Mouse (Mus musculus): ENCODE data around the gene Tmsb10. TPM values are rescaled to one million over a fixed set of nuclear protein-coding genes. Genes with fewer than 3 reads are reported as not detected.

Tmsb10 gene
- polyA plus RNA-seq, 1 experiment, result 494 TPM

DNA sequence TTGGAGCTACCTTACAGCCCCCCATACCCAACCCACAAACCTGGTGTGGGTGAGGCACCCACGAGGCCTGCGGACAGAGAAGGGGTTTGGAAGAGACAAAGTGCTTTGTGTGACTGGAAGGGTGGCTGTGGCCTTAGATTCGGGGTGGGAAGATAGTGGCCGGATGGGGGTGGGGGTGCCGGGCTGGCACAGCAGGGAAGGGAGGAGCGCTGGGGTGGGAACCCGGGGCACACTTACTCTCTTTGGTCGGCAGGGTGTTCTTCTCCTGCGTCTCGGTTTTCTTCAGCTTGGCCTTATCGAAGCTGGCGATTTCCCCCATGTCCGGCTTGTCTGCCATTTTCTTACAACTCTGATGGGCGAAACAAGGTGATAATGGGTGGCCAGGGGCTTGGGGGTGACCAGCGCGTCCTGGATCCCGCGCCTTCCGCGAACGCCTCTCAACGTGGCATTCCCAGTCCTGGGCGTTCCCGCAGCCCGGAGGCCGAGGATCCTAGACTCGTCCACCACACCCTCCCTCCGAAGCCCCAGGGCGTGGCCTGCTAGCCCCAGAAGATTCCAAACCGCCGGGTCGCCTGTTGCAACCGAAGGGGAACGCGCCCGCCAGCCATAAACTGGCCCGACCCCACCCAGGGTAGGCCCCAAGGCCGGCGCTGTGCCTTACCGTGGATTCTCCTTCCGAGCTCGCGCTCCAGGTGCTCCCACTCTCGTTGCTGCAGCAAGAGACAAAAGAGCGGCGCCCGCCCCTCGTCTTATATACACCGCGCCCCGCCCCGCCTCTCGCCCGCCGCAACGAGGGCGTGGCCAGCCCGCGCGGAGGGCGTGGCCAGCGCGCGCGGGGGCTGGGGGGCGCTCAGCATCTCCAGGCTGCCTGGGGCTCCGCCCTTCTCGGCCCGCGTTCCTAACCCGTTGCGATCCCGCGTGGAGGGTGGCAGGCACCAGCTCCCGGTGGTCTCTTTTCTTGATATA is 589 bp downstream of the Tmsb10 start:
- peaks cover 44% of the 10 kb centered on the region for H3K4me1 ChIP-seq
- peak overlapping the region; percentile 96 for H3K4me3 ChIP-seq (replicated peaks)
- TF ChIP-seq FLI1 (IDR thresholded peaks at IDR 0.05; ENCODE audit: low read length), result no peak
- no peak for TF ChIP-seq GATA1 (IDR thresholded peaks at IDR 0.05; ENCODE audit: borderline replicate concordance, low read length)
- H3K9me3 ChIP-seq, result no peaks in the 10 kb centered on the region
- peaks cover 6% of the 10 kb centered on the region for H3K27me3 ChIP-seq (replicated peaks)
- H3K36me3 ChIP-seq (replicated peaks; ENCODE audit: low read length), result no peaks in the 10 kb centered on the region

DNA sequence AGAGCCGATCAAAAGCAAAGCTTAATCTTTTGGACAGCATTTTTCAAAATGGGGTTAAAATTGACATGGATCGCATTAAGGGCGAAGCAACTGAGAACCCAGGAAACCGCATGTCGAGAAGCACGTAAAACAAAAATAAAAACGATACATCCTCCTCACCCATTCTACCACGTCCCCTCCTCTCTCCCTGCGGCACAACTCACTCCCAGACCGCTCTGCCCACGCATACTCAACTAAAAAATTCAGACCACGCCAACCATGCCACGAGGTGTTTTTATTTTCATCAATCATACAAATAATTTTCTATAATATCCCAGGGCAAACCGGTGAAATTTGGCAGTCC is 1.5 kb downstream of the Tmsb10 start:
- Histone ChIP-seq H3K36me3 (replicated peaks; ENCODE audit: low read length) (no peaks in the 10 kb centered on the region), H3K27me3 (replicated peaks) (peaks cover 6% of the 10 kb centered on the region), H3K9me3 (no peaks in the 10 kb centered on the region), H3K4me3 (replicated peaks) (peak overlapping the region; percentile 88), H3K4me1 (peaks cover 44% of the 10 kb centered on the region)
- TF ChIP-seq GATA1 (IDR thresholded peaks at IDR 0.05; ENCODE audit: borderline replicate concordance, low read length) (no peak), FLI1 (IDR thresholded peaks at IDR 0.05; ENCODE audit: low read length) (no peak)

DNA sequence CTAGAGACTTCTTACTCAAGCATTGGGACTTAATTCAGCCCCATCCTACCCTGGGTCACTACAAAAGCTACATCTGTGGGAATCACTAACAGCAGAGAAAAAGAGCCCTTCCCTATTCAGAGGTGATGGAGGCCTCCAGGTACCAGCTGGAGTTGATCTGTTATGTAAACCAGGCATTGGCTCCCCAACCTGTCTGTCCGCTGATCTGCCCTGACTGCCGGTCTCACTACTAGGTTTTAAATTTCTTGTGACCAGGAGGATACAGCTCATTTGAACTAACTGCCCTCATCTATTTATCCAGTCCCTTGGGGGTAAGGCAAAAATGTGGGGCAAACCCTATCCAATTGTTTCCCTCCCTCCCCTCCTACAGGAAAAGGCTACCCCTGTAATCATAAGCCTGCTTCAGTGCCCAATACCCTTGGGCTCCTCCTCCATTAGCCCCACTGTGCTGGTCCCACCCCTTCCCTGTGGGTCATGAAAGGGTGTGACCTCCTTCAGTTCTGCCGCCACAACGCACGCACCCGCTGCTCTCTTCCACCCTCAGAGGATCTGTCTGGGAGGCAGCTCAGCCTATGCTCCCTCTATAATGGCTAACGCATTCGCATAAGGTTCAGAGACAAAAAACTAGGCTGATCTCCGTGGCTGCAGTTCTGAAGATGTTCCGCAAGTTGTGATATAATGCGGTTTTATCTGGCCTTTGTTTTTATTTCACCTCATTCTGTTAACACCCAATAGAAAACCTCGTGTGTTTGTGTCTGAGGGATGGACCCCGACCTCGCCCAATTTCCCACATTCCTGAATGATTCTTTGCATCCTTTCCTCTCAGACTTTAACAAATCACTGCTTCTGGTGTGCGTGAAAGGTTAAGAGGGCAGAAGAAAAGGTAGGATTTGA is 2.1 kb downstream of the Tmsb10 start:
- H3K9me3 ChIP-seq, result no peaks in the 10 kb centered on the region
- H3K36me3 ChIP-seq (replicated peaks; ENCODE audit: low read length), result no peaks in the 10 kb centered on the region
- H3K27me3 ChIP-seq (replicated peaks), result peaks cover 6% of the 10 kb centered on the region
- TF ChIP-seq GATA1 (IDR thresholded peaks at IDR 0.05; ENCODE audit: borderline replicate concordance, low read length), result no peak
- TF ChIP-seq FLI1 (IDR thresholded peaks at IDR 0.05; ENCODE audit: low read length), result no peak
- H3K4me3 ChIP-seq (replicated peaks), result peak overlapping the region; percentile 88
- peaks cover 44% of the 10 kb centered on the region for H3K4me1 ChIP-seq

DNA sequence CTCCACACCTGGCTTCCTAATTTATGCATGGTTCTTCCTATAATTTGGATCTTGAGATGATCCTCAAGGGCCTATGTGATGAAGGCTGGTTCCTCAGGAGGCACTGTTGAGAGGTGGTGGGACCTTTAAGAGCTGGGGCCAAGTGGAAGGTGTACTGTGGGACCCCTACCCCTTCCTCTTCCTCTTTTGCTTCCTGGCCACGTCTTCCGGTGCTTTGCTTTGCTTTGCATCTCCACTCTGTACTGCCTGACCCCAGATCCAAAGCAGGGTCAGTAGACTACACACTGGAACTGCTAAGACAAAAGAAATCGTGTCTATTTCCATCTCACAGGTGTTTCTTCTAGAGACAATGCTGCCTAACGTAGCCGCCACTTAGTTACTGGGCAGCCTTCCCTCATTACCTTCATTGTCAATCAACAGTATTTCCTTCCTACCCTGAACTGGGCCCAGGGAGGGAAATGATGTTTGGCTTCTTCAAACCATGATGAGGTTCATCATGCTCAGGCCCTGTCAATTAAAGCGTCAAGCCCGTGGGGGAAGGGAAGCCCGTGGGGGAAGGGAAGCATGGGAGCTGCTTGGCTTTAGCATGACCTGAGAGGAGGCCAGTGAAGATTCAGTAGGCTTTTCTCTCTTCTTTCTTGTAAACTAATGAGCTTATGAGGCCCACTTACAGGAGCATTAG is 2.9 kb downstream of the Tmsb10 start:
- H3K4me3 ChIP-seq (replicated peaks), result no peak overlapping the region
- TF ChIP-seq GATA1 (IDR thresholded peaks at IDR 0.05; ENCODE audit: borderline replicate concordance, low read length) (no peak), FLI1 (IDR thresholded peaks at IDR 0.05; ENCODE audit: low read length) (no peak)

DNA sequence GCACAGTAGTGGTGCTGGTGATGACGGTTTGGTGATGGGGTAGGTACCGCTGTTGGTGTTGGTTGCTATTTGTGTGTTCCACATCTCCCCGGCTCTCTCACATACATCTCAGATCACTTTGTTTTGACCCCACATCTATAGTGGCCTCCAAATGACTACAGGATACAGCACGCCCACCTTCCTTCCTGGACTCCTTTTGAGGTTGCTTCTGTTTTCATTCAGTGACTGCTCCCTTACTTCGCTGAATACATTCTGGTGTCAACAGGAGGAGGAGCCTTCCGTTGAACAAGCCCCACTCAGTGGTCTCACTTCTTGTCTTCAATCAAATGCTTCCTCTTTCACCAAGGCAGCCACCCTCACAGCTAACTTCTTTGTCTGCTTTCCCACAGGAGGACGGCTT is 3.8 kb downstream of the Tmsb10 start:
- Histone ChIP-seq H3K36me3 (replicated peaks; ENCODE audit: low read length) (no peaks in the 10 kb centered on the region), H3K9me3 (no peaks in the 10 kb centered on the region), H3K4me3 (replicated peaks) (peak overlapping the region; percentile 34), H3K4me1 (peaks cover 44% of the 10 kb centered on the region), H3K27me3 (replicated peaks) (no peaks in the 10 kb centered on the region)
- TF ChIP-seq GATA1 (IDR thresholded peaks at IDR 0.05; ENCODE audit: borderline replicate concordance, low read length) (no peak), FLI1 (IDR thresholded peaks at IDR 0.05; ENCODE audit: low read length) (no peak)

More for the DNA sequence above, 2.9 kb downstream of the Tmsb10 start:
- H3K36me3 ChIP-seq (replicated peaks; ENCODE audit: low read length), result no peaks in the 10 kb centered on the region
- peaks cover 44% of the 10 kb centered on the region for H3K4me1 ChIP-seq
- no peaks in the 10 kb centered on the region for H3K9me3 ChIP-seq
- H3K27me3 ChIP-seq (replicated peaks), result peaks cover 4% of the 10 kb centered on the region

DNA sequence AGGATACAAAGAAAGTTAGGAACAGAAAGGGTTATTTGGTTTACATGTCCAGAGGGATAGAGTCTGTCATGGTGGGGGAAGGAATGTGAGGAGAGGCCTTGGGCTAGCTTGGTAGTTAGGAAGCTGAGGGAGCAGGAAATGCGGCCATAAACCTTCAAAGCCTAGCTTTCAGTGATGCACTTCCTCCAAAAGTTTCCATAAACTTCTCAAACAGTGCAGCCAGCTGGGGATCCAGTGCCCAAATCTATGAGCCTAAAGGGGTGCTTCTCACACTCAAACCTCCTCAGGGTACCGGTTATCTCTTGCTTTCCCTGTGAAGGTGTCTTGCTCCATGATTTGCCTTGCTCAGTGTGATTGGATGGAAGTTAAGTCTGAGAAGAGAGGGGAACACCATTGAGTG is 5.6 kb downstream of the Tmsb10 start:
- TF ChIP-seq GATA1 (IDR thresholded peaks at IDR 0.05; ENCODE audit: borderline replicate concordance, low read length) (no peak), FLI1 (IDR thresholded peaks at IDR 0.05; ENCODE audit: low read length) (no peak)
- H3K27me3 ChIP-seq (replicated peaks), result no peaks in the 10 kb centered on the region
- no peaks in the 10 kb centered on the region for H3K36me3 ChIP-seq (replicated peaks; ENCODE audit: low read length)
- H3K9me3 ChIP-seq, result 0 out of 2 replicates have a peak, but pooled peaks cover 4% of the 10 kb centered on the region
- no peak overlapping the region for H3K4me3 ChIP-seq (replicated peaks)
- peaks cover 44% of the 10 kb centered on the region for H3K4me1 ChIP-seq

DNA sequence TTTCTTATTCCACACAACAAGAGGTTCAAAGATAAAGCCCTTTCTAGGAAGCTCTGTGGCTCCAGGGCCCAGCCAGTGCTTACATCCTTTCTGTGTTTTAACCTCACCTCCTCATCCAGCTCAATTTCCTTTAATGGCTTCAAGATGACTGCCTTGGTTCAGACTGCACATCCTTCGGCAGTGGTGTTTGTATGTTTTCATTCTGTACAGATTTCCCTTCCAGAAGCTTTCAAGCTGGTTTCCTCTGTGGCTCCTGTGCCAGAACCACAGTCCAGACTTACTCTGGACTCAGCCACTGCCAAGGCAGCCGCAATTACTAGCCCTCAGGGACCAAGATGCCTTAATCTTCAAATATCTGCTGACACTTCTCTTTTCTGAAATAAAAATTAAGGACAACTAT is 6.3 kb downstream of the Tmsb10 start:
- peaks cover 41% of the 10 kb centered on the region for H3K4me1 ChIP-seq
- no peak overlapping the region for H3K4me3 ChIP-seq (replicated peaks)
- no peaks in the 10 kb centered on the region for H3K27me3 ChIP-seq (replicated peaks)
- TF ChIP-seq GATA1 (IDR thresholded peaks at IDR 0.05; ENCODE audit: borderline replicate concordance, low read length), result no peak
- no peak for TF ChIP-seq FLI1 (IDR thresholded peaks at IDR 0.05; ENCODE audit: low read length)
- H3K9me3 ChIP-seq, result peaks cover 9% of the 10 kb centered on the region; the same call in 1 of the 2 replicates
- H3K36me3 ChIP-seq (replicated peaks; ENCODE audit: low read length), result no peaks in the 10 kb centered on the region

DNA sequence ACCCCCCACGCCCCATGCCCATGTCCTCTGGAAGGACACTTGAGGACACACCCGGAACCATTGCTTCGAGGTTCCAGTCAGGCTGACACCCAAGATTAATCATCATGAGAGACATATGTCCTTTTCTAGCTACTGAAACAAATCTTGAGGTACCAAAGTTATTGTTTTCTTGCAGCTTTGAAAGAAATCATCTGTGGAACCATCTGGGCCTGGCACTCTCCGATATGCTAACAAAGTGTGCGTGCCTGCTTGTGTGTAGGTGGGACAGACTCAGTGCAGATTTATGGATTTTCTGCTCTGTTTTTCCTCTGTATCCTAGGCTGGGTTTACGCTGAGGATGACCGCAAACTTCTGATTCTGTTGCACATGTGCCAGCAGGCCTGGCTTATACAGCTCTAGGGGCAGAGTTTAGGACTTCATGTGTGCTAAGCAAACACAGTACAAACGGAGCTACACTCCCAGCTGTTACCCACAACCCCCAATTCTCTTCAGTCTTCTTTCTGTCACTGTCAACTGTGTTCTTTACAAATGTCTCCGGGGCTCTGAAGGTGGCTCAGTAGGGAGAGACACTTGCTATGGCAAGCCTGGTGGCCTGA is 9.3 kb downstream of the Tmsb10 start:
- Histone ChIP-seq H3K27me3 (replicated peaks) (no peaks in the 10 kb centered on the region), H3K36me3 (replicated peaks; ENCODE audit: low read length) (no peaks in the 10 kb centered on the region), H3K4me3 (replicated peaks) (no peak overlapping the region), H3K9me3 (peaks cover 19% of the 10 kb centered on the region), H3K4me1 (peaks cover 11% of the 10 kb centered on the region)
- no peak for TF ChIP-seq FLI1 (IDR thresholded peaks at IDR 0.05; ENCODE audit: low read length)
- no peak for TF ChIP-seq GATA1 (IDR thresholded peaks at IDR 0.05; ENCODE audit: borderline replicate concordance, low read length)

DNA sequence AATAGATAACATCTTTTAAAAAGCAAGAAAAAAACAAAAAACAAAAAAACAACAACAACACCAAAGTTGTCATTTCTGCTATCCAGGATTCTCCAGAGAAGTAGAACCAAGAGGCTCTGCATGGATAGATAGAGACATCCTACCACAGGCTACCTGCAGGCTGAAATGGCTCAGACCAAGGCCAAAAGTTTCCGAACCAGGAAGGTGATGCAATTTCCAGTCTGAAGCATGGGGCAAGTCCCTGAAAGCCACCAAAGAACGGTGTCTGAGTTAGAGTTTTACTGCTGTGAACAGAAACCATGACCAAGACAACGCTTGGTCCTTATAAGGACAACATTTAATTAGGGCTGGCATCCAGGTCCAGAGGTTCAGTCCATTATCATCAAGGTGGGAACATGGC is 10.2 kb downstream of the Tmsb10 start:
- H3K4me1 ChIP-seq, result peaks cover 11% of the 10 kb centered on the region
- peaks cover 19% of the 10 kb centered on the region for H3K9me3 ChIP-seq
- no peaks in the 10 kb centered on the region for H3K27me3 ChIP-seq (replicated peaks)
- TF ChIP-seq GATA1 (IDR thresholded peaks at IDR 0.05; ENCODE audit: borderline replicate concordance, low read length), result no peak
- no peak for TF ChIP-seq FLI1 (IDR thresholded peaks at IDR 0.05; ENCODE audit: low read length)
- H3K36me3 ChIP-seq (replicated peaks; ENCODE audit: low read length), result no peaks in the 10 kb centered on the region
- no peak overlapping the region for H3K4me3 ChIP-seq (replicated peaks)

Data from megakaryocyte, embryonic 14.5 days (primary cell).